Mouse (Mus musculus): ENCODE results near the gene Tnfsf13.
A peak's percentile ranks its signal among the peaks of the same experiment; 100 is the strongest.

Gene Tnfsf13

DNA sequence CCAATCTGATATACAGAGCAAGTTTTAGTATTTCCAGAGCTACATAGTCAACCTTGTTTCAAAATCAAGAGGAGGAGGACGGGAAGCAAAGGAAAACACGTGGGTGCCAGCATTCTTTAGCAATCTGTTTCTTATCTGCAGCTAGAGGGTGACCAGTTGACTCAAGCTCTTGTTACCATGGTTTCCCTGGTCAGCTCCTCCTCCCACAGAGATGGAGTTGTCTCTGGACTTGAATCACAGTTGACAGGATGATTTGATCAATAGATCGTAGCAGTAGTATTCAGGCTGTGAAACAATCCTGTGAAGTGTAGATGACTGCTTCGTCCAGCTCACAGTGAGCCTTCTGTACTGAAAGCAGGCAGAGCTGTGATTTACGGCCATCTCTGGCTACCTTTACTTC is 30.3 kb upstream of the Tnfsf13 start:
- Histone ChIP-seq H3K27me3 (ENCODE audit: insufficient read depth, low read length) (no peaks in the 10 kb centered on the region), H3K4me1 (replicated peaks; ENCODE audit: low read depth, low read length) (peaks cover 72% of the 10 kb centered on the region), H3K9me3 (ENCODE audit: low read length) (no peaks in the 10 kb centered on the region), H3K4me3 (replicated peaks; ENCODE audit: low read length) (peak overlapping the region; percentile 71; the same call in 1 of the 2 replicates), H3K36me3 (ENCODE audit: insufficient read depth, low read length) (no peaks in the 10 kb centered on the region)
- TF ChIP-seq NANOG (IDR thresholded peaks at IDR 0.05; ENCODE audit: borderline replicate concordance, low read length) (no peak), CTCF (conservative IDR thresholded peaks at IDR 0.05; ENCODE audit: low read length) (no peak), POU5F1 (IDR thresholded peaks at IDR 0.05; ENCODE audit: borderline replicate concordance, low read length) (no peak)

DNA sequence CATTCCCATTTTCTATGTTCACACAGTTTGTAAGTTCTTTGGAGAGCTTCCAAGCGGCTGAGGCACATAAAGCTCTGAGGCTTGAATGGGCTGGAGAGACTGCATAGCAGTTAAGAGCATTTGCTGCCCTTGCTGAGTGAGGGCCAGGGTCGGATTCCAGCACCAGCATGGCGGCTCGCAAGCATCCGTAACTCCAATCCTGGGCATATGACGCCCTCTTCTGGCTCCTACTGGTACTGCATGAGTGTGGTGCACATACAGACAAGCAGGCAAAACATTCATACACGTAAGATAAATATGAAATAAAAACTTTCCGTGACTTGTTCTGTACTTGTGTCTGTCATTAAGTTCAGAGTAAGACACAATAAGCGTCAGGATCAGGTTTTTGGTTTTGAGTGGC is 29.9 kb upstream of the Tnfsf13 start:
- peak overlapping the region; percentile 71 for H3K4me3 ChIP-seq (replicated peaks; ENCODE audit: low read length)
- H3K4me1 ChIP-seq (replicated peaks; ENCODE audit: low read depth, low read length) = peaks cover 73% of the 10 kb centered on the region
- no peaks in the 10 kb centered on the region for H3K9me3 ChIP-seq (ENCODE audit: low read length)
- H3K27me3 ChIP-seq (ENCODE audit: insufficient read depth, low read length) = no peaks in the 10 kb centered on the region
- no peaks in the 10 kb centered on the region for H3K36me3 ChIP-seq (ENCODE audit: insufficient read depth, low read length)
- TF ChIP-seq CTCF (conservative IDR thresholded peaks at IDR 0.05; ENCODE audit: low read length) (peak; percentile 98), POU5F1 (IDR thresholded peaks at IDR 0.05; ENCODE audit: borderline replicate concordance, low read length) (no peak)

DNA sequence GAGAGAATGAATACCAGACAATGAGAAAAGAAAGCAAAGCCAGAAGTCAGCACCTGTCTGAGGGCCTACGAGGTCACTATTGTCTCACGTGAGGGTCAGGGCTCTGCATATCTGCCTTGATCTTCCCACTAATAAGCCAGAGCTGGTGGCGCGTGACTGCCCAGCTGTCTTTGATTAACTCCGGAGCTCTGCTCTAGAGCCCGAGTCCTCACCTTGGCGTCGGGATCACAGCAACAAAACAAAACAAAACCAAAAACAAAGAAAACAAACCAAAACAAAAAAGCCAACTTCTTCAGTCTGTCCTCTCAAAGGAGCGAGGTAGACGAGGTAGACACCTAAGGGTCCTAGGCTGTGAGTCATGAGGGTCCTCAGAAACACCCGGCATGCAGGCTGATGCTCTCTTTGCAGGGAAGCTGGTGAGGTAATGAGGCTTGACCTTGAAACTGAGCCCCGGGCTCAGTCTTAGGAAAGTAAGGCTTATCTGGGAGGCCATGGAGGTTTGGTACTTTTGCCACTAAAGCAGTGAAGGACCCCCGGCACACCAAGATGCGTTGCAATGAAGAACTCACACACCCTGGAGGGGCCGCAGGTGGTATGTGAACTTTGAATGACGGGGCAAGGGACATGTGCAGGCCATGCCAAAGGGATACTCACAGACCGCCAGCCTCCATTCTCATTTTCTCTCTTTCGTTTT is 29.2 kb upstream of the Tnfsf13 start:
- Histone ChIP-seq H3K4me3 (replicated peaks; ENCODE audit: low read length) (peak overlapping the region; percentile 71), H3K4me1 (replicated peaks; ENCODE audit: low read depth, low read length) (peaks cover 77% of the 10 kb centered on the region), H3K27me3 (ENCODE audit: insufficient read depth, low read length) (no peaks in the 10 kb centered on the region), H3K9me3 (ENCODE audit: low read length) (no peaks in the 10 kb centered on the region), H3K36me3 (ENCODE audit: insufficient read depth, low read length) (no peaks in the 10 kb centered on the region)
- TF ChIP-seq NANOG (IDR thresholded peaks at IDR 0.05; ENCODE audit: borderline replicate concordance, low read length) (no peak; the same call in 1 of the 2 replicates), POU5F1 (IDR thresholded peaks at IDR 0.05; ENCODE audit: borderline replicate concordance, low read length) (no peak), CTCF (conservative IDR thresholded peaks at IDR 0.05; ENCODE audit: low read length) (no peak)

DNA sequence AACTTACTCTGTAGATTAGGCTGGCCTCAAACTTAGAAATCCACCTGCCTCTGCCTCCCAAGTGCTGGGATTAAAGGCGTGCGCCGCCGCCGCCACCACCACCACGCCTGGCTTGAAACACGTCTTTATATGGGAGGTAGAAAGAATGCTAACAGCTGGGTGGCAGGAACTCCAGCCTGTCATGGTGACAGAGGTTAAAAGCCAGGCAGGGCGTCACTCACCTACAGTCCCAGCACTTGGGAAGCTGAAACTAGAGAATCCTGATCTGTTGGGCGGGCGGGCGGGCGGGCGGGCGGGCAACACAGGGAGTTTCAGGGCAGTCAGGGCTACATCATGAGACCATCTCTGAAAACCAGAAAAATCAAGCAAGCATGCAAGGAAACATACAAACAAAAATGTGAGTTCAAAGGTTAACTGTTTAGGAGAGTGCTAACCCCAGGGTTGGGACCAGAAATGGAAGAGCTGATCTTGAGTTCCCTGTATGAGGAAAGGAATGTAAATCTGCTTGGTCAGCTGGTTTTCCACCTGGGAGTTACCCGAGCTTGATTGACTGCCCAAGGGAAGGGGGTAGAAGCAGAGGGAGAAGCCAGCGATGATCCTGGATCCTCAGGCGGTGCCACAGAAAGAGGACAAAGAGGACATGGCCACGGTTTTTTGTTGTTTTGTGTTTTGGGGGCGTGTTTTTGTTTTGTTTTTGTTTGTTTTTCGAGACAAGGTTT is 27.5 kb upstream of the Tnfsf13 start:
- TF ChIP-seq POU5F1 (IDR thresholded peaks at IDR 0.05; ENCODE audit: borderline replicate concordance, low read length) (no peak), CTCF (conservative IDR thresholded peaks at IDR 0.05; ENCODE audit: low read length) (no peak), NANOG (IDR thresholded peaks at IDR 0.05; ENCODE audit: borderline replicate concordance, low read length) (no peak)
- peaks cover 79% of the 10 kb centered on the region for H3K4me1 ChIP-seq (replicated peaks; ENCODE audit: low read depth, low read length)
- no peaks in the 10 kb centered on the region for H3K27me3 ChIP-seq (ENCODE audit: insufficient read depth, low read length)
- H3K4me3 ChIP-seq (replicated peaks; ENCODE audit: low read length) = peak overlapping the region; percentile 45
- H3K9me3 ChIP-seq (ENCODE audit: low read length) = no peaks in the 10 kb centered on the region
- no peaks in the 10 kb centered on the region for H3K36me3 ChIP-seq (ENCODE audit: insufficient read depth, low read length)

DNA sequence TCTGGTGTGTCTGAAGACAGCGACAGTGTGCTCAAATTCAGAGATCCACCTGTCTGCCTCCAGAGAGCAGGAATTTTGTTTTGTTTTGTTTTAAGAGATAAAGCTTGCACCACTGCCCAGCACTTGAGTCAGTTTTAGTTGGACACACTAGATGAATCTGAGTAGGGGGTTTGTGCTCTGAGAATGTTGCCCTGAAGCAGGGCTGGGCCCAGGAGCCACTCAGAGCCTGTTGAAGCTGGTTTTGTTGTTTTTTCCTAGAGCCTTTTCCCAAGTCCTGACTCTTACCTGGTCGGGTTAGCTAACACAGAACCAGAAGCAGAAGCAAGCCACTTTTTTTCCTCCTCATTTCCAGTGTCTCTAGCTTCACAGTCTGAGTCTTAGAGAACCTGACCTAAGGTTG is 25.5 kb upstream of the Tnfsf13 start:
- Histone ChIP-seq H3K27me3 (ENCODE audit: insufficient read depth, low read length) (no peaks in the 10 kb centered on the region), H3K4me1 (replicated peaks; ENCODE audit: low read depth, low read length) (peaks cover 85% of the 10 kb centered on the region), H3K9me3 (ENCODE audit: low read length) (no peaks in the 10 kb centered on the region), H3K4me3 (replicated peaks; ENCODE audit: low read length) (no peak overlapping the region), H3K36me3 (ENCODE audit: insufficient read depth, low read length) (no peaks in the 10 kb centered on the region)
- TF ChIP-seq CTCF (conservative IDR thresholded peaks at IDR 0.05; ENCODE audit: low read length) = no peak
- no peak for TF ChIP-seq POU5F1 (IDR thresholded peaks at IDR 0.05; ENCODE audit: borderline replicate concordance, low read length)
- TF ChIP-seq NANOG (IDR thresholded peaks at IDR 0.05; ENCODE audit: borderline replicate concordance, low read length) = no peak

DNA sequence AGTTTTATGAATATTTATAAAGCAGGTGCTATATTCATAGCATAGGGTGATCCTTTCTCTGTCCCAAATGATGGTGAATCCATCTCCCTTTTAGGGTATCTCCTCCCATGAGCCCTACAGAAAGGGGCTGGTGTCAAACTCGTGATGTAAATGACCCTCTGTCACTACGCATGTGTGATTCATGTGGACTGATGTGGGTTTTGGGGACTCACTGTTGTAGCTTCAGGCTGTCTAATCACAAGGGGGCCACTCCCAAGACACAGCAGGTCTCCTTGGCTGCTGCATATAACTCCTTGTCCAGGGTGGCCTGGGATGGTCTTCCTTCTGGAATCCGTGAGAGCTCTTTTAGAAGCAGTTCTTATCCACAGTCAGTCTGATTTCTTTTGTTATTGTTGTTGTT is 24.9 kb upstream of the Tnfsf13 start:
- Histone ChIP-seq H3K4me1 (replicated peaks; ENCODE audit: low read depth, low read length) (peaks cover 82% of the 10 kb centered on the region), H3K27me3 (ENCODE audit: insufficient read depth, low read length) (no peaks in the 10 kb centered on the region), H3K36me3 (ENCODE audit: insufficient read depth, low read length) (no peaks in the 10 kb centered on the region), H3K9me3 (ENCODE audit: low read length) (no peaks in the 10 kb centered on the region), H3K4me3 (replicated peaks; ENCODE audit: low read length) (no peak overlapping the region)
- TF ChIP-seq NANOG (IDR thresholded peaks at IDR 0.05; ENCODE audit: borderline replicate concordance, low read length) (no peak), POU5F1 (IDR thresholded peaks at IDR 0.05; ENCODE audit: borderline replicate concordance, low read length) (no peak), CTCF (conservative IDR thresholded peaks at IDR 0.05; ENCODE audit: low read length) (no peak)

DNA sequence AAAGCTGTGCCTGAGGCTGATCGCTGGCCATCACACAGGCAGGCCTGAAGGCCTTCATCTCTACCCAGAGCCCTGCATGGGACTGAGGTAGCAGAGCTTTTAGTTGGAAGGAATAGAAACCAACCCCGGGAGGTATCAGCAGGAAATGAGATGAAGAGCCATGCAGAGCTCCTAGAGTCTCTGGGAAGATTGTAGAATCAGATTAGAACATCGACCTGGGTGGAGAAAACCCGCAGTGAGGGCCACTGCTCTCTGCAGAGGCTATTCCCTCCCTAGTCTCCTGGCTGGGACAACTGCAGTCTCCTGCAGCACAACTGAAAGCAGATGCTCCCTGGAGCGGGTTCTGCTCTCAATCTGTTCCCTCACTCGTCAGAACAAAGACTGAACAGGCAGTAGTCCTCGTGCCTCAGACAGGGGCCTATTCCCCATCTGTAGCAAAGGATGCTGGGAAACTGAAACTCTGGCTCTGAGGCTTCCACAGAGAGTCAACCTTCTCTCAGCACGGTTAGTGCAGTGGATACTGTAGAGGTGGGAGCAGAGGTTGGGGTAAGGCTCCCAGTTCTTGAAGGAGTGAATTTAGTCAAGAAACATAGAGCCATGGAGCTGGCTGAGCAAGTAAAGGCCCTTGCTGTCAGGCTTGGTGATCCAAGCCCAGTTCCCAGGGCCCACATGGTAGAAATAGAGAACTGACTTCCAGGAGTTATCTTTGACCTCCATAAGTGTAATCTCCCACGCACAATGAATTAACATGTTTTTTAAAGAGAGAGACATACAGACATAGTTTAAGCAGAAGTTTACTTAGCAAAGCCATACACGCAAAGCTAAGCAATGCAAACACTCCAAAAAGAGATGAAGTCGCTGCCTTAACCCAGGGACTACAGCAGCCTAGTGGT is 24.2 kb upstream of the Tnfsf13 start:
- TF ChIP-seq POU5F1 (IDR thresholded peaks at IDR 0.05; ENCODE audit: borderline replicate concordance, low read length) (no peak), CTCF (conservative IDR thresholded peaks at IDR 0.05; ENCODE audit: low read length) (no peak), NANOG (IDR thresholded peaks at IDR 0.05; ENCODE audit: borderline replicate concordance, low read length) (no peak)
- no peaks in the 10 kb centered on the region for H3K9me3 ChIP-seq (ENCODE audit: low read length)
- peak overlapping the region; percentile 35 for H3K4me3 ChIP-seq (replicated peaks; ENCODE audit: low read length)
- no peaks in the 10 kb centered on the region for H3K36me3 ChIP-seq (ENCODE audit: insufficient read depth, low read length)
- H3K27me3 ChIP-seq (ENCODE audit: insufficient read depth, low read length) = no peaks in the 10 kb centered on the region
- peaks cover 82% of the 10 kb centered on the region for H3K4me1 ChIP-seq (replicated peaks; ENCODE audit: low read depth, low read length)

All from E14TG2a.4 (cell line).